In genomic region chr17:5890429-5890828, GRCm38 (mm10) we compare ENCODE assay signal across 8 mouse cellular contexts. TPM values are rescaled to one million over a fixed set of nuclear protein-coding genes. Genes with fewer than 3 reads are reported as not detected.
DNase-seq lines count a peak whose midpoint lies in the region; ATAC-seq and TF ChIP-seq lines count a peak whose summit lies in the region.

No protein-coding gene starts in this region.

- peak; percentile 82 for DNase-seq in layer of hippocampus, adult 11-12 months (ENCODE audit: low spot score)
- no peak for DNase-seq in layer of hippocampus, adult 9-10 months (ENCODE audit: low spot score)
- DNase-seq in hindbrain, postnatal 0 days (ENCODE audit: low spot score) = peak; percentile 62
- DNase-seq in limb, embryonic 10.5 days (ENCODE audit: low spot score) = peak; percentile 83
- peak; percentile 74 for DNase-seq in neural tube, embryonic 11.5 days (ENCODE audit: low spot score)
- peak; percentile 59 to 61 for DNase-seq in thymus, adult 18-20 months

- no peaks in the 10 kb centered on the region for H3K36me3 ChIP-seq in hindbrain, postnatal 0 days (ENCODE audit: insufficient read depth, low read length)
- peaks cover 13% of the 10 kb centered on the region for H3K36me3 ChIP-seq in limb, embryonic 10.5 days
- H3K36me3 ChIP-seq in neural tube, embryonic 11.5 days (ENCODE audit: control insufficient read depth, insufficient read depth, low read length) = 0 out of 2 replicates have a peak, but pooled peaks cover 2% of the 10 kb centered on the region

- no peak overlapping the region for H3K27ac ChIP-seq in bone marrow, adult 2 months (ENCODE audit: control insufficient read depth, insufficient read depth, low read depth, low read length, poor library complexity)
- no peak overlapping the region for H3K27ac ChIP-seq in hindbrain, postnatal 0 days
- no peak overlapping the region for H3K27ac ChIP-seq in limb, embryonic 10.5 days
- H3K27ac ChIP-seq in neural tube, embryonic 11.5 days (ENCODE audit: low read depth, low read length) = no peak overlapping the region

- H3K4me1 ChIP-seq in bone marrow, adult 2 months (ENCODE audit: control insufficient read depth, insufficient read depth, low read length) = peaks cover 10% of the 10 kb centered on the region
- peaks cover 11% of the 10 kb centered on the region for H3K4me1 ChIP-seq in hindbrain, postnatal 0 days (ENCODE audit: insufficient read depth, low read length)
- peaks cover 13% of the 10 kb centered on the region for H3K4me1 ChIP-seq in limb, embryonic 10.5 days
- H3K4me1 ChIP-seq in neural tube, embryonic 11.5 days (ENCODE audit: control insufficient read depth, insufficient read depth, low read length) = peaks cover 5% of the 10 kb centered on the region; the same call in 1 of the 2 replicates

- peak; percentile 94 for TF ChIP-seq CTCF in bone marrow, adult 2 months (IDR thresholded peaks at IDR 0.05; ENCODE audit: control insufficient read depth, insufficient read depth, low read length)
- TF ChIP-seq CTCF in hindbrain, postnatal 0 days (IDR thresholded peaks at IDR 0.05; ENCODE audit: low read depth) = peak; percentile 85

- 35% methylated on average over 8 of the region's 8 CpGs for WGBS in bone marrow, adult 2 months
- WGBS in hindbrain, postnatal 0 days = 54% methylated on average over 8 of the region's 8 CpGs
- 45% methylated on average over 8 of the region's 8 CpGs for WGBS in limb, embryonic 10.5 days
- 51% methylated on average over 8 of the region's 8 CpGs for WGBS in neural tube, embryonic 11.5 days

- no peak overlapping the region for H3K9ac ChIP-seq in hindbrain, postnatal 0 days (replicated peaks; ENCODE audit: low read length)
- no peak overlapping the region for H3K9ac ChIP-seq in neural tube, embryonic 11.5 days (ENCODE audit: low read length)

- no peaks in the 10 kb centered on the region for H3K27me3 ChIP-seq in hindbrain, postnatal 0 days (ENCODE audit: insufficient read depth, low read length)
- H3K27me3 ChIP-seq in limb, embryonic 10.5 days (ENCODE audit: low read depth, poor library complexity, severe bottlenecking) = no peaks in the 10 kb centered on the region
- H3K27me3 ChIP-seq in neural tube, embryonic 11.5 days (ENCODE audit: control insufficient read depth, insufficient read depth, low read length) = no peaks in the 10 kb centered on the region

- TF ChIP-seq POLR2A in bone marrow, adult 2 months (IDR thresholded peaks at IDR 0.05; ENCODE audit: borderline replicate concordance, control insufficient read depth, low read depth, low read length) = no peak

- H3K9me3 ChIP-seq in hindbrain, postnatal 0 days (ENCODE audit: low read length) = no peaks in the 10 kb centered on the region
- no peaks in the 10 kb centered on the region for H3K9me3 ChIP-seq in limb, embryonic 10.5 days (replicated peaks)
- H3K9me3 ChIP-seq in neural tube, embryonic 11.5 days (ENCODE audit: control insufficient read depth, low read length) = no peaks in the 10 kb centered on the region

- no peak overlapping the region for H3K4me2 ChIP-seq in hindbrain, postnatal 0 days (ENCODE audit: low read depth, low read length)
- H3K4me2 ChIP-seq in neural tube, embryonic 11.5 days (ENCODE audit: low read depth) = no peak overlapping the region

- no peak overlapping the region for H3K4me3 ChIP-seq in bone marrow, adult 2 months (replicated peaks; ENCODE audit: control insufficient read depth, low read depth, low read length)
- no peak overlapping the region for H3K4me3 ChIP-seq in hindbrain, postnatal 0 days (ENCODE audit: low read length)
- no peak overlapping the region for H3K4me3 ChIP-seq in limb, embryonic 10.5 days
- no peak overlapping the region for H3K4me3 ChIP-seq in neural tube, embryonic 11.5 days (ENCODE audit: low read depth, low read length)

- peak; percentile 72 for ATAC-seq in erythroblast, adult 5-6 weeks (replicated peaks; ENCODE audit: low FRiP score, poor library complexity, severe bottlenecking)
- no peak for ATAC-seq in hindbrain, postnatal 0 days
- ATAC-seq in neural tube, embryonic 11.5 days (ENCODE audit: insufficient read depth, low FRiP score, low TSS enrichment) = no peak

RNA-seq across cellular contexts. Expression of gene Snx9, which starts 49.3 kb away (rescaled TPM):
- 7.9 and 16.6 TPM in 2 replicates for polyA plus RNA-seq in bone marrow, adult 2 months (2011; ENCODE audit: insufficient read depth, insufficient read length, low replicate concordance, missing spikeins)
- 13.3 and 16.7 TPM in 2 replicates for total RNA-seq in erythroblast, adult 5-6 weeks (2015; ENCODE audit: low replicate concordance)
- 7.5 and 9.8 TPM in 2 replicates for total RNA-seq in erythroblast, adult 5-6 weeks (2017; ENCODE audit: low replicate concordance)
- total RNA-seq in hindbrain, postnatal 0 days (2014; rRNA removed) = 6.2 and 12.5 TPM in 2 replicates
- polyA plus RNA-seq in hindbrain, postnatal 0 days (2015; fragmentation: Nextera tagmentation; extraction: Ambion mirVana) = 6.7 and 7.0 TPM in 2 replicates
- 18.4 and 19.4 TPM in 2 replicates for polyA plus RNA-seq in limb, embryonic 10.5 days (2016; fragmentation: Nextera tagmentation; extraction: Ambion mirVana)
- 22.9 and 23.1 TPM in 2 replicates for polyA plus RNA-seq in neural tube, embryonic 11.5 days (2014; fragmentation: Nextera tagmentation; extraction: Ambion mirVana)

RNA-seq across cellular contexts. Expression of gene Synj2, which starts 50.7 kb away (rescaled TPM):
- polyA plus RNA-seq in bone marrow, adult 2 months (2011; ENCODE audit: insufficient read depth, insufficient read length, low replicate concordance, missing spikeins) = 0.92 and 3.1 TPM in 2 replicates
- 0.63 and 1.3 TPM in 2 replicates for total RNA-seq in erythroblast, adult 5-6 weeks (2015; ENCODE audit: low replicate concordance)
- total RNA-seq in erythroblast, adult 5-6 weeks (2017; ENCODE audit: low replicate concordance) = 0.85 and 4.6 TPM in 2 replicates
- total RNA-seq in hindbrain, postnatal 0 days (2014; rRNA removed) = 4.8 and 6.9 TPM in 2 replicates
- 2.1 and 2.9 TPM in 2 replicates for polyA plus RNA-seq in hindbrain, postnatal 0 days (2015; fragmentation: Nextera tagmentation; extraction: Ambion mirVana)
- polyA plus RNA-seq in limb, embryonic 10.5 days (2016; fragmentation: Nextera tagmentation; extraction: Ambion mirVana) = 0.75 and 1.1 TPM in 2 replicates
- polyA plus RNA-seq in neural tube, embryonic 11.5 days (2014; fragmentation: Nextera tagmentation; extraction: Ambion mirVana) = 1.8 and 2.3 TPM in 2 replicates
